Mouse (Mus musculus) cerebellum, postnatal 14 days (tissue): ENCODE data around the gene Fabp6.

Source experiments
- DNase-seq, 2 experiments: peaks; one replicate each; pipeline ENCODE4 v3.0.0; 2021; ENCODE audit warnings: mixed read lengths in 2 of 2

Fabp6 gene

DNA sequence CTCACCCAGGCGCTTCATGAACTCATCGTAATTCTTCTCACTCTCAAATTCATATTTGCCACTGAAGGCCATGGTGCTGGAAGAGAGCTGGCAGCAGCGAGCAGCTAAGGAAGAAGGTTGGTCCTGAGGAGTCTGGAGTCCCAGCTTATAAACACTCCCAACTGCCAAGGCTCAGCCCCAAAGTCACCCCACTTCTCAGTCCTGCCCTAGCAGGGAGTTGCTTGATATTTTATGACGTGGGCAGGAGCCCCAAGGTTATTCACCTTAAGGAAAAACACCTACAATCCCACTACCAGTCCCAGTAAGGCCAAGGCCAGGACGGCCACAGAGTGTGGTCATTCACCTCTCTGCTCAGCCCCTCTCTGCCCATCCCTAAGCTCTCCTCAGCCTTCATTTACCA, at the start of gene Fabp6:
Gene Fabp6, minus strand, starts transcription at position 101 of the 400 bp plus-strand sequence.
- DNase-seq, result no peak

DNA sequence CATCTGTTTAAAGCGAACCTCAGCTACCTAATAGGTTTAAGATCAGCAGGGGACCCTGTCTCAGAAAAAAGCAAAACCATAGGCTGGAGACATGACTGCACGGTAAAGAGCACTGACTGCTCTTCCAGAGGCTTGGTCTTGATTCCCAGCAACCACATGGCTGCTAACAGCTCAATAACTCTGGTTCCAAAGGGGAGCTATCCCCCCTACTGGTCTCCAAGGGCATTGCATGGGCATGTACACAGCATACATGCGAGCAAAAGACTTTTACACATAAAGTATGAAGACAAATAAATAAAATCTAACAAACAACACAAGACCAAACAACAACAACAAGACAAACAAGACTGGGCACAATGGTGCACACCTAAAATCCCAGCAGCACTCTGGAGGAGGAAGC, 43.9 kb upstream of the Fabp6 start:
- peak in 1 of 2 experiments; percentile 20 for DNase-seq

DNA sequence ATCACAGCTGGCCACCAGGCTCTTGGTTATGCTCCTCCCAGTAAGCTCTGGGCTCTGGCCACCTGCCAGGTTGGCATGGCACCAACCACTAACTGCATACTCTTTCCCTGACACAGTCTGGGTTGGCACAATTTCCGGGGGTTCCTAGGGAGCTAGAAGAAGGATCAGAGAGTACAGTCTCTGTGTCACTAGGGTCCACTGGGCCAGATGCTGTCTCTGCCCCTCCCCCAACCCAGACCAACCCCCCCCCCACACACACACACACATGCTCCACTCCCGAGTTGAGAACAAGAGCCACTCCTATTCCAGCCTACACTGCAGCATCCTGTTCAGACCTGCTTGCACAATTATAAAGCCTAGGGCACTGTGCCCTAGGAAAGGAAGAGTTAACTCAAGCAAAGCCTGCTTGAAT, 41.8 kb upstream of the Fabp6 start:
- DNase-seq, result peak; percentile 75 to 90

DNA sequence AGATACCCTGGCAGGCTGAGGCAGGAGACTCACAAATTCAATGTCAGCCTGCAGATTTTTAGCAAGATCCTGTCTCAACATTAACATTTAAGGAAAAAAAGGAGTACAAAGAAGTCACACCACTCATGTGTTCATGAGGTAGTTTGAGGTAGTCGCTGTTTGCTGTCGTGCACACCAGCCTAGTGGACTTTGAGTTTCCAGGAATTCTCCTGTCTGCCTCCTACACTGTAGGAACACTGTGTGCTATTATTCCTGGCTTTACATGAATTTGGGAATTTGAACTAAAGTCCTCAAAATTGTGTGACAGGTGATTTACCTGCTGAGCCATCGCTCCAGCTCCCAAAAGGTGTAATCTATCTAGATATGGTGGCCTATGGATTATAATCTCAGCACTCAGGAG, 37.1 kb upstream of the Fabp6 start:
- DNase-seq, result no peak

DNA sequence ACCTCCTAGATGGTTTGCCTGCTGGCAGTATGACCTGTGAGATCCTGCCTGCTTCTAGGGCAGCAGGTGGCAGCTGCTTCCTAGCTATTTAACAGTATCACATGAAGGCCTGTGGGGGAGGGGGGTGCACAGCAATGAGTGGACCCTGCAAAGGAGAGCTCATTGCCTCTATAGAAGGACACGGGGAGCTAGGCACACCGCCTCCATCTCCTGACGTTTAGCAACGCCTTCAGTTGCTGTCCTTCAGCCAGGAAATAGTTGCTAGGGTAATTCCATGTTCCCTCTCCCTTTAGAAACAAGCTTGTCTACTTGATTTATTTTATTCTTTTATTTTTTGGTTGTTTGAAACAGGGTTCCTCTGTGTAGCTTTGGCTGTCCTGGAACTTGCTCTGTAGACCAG, 35.4 kb upstream of the Fabp6 start:
- DNase-seq, result no peak

DNA sequence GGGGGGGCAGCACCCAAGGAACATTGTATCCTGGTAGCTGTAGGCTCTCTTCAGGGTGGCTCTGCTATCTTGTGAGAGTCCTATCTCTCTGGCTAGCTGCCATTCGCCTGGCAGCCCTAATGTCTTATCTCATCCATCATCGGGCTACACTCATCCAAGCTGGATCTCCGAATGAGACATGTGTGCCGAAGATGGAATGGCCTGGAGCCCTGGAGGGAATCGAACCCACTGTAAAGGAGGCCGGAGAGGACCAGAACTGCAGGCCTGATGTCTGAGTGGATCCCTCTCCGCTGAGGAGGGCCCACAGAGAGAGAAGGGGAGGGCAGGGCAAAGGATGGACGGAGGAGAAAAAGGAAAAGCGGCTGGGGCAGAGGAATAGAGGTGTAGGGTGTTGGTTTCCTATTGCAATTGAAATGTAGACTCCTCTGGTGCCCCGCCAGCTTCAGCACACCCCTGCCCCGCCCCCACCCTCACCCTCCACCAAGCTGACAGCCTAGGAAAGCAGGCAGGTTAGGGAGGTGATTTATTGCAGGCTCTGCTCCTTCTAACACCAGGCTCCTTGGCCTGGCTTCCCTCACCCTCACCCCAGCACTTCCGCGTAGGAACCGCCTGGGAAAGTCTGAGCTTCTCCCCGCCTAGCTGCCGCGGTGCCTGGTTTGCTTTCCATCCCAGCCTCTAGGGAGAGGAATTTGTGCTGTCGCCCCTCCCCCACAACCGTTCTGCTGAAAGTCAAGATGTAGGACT, 32.5 kb upstream of the Fabp6 start:
- peak in 1 of 2 experiments; percentile 65 for DNase-seq

DNA sequence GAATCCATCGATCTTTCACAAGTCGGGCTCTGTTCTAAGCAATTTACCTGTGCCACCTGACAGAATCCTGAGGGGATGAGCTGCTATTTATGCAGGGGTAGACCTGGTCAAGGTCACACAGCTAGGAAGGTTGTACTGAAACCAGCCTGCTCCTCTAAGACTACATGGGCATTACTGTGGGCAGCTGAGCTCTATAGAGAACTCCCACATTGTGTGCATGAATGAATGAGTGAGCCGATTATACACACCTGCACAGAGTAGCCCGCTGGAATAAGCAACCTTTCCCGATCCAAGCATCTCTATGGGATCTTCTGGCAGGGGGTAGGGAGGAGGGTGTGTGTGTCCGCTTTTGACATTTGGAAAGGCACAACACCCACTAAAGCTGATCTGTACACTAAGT, 31.8 kb upstream of the Fabp6 start:
- DNase-seq, result no peak

DNA sequence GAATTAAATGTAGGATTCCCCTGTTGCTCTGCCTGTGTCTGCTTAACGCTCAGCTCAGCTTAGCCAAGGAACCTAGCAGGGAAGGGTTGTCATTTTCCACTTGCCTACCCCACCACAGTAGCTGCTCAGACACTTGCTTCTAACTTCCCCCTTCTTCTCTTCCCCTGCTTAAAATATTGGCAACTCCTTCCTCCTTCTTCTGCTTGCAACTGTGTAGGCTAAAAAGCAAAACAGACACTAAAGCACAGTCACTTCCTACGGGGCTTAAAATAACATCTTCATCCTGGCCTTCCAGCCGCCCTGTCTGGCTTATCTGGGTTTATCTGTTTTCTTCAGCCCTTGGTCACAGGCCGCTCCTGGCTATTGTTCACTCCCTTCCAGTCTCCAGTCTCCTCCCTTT, 31.2 kb upstream of the Fabp6 start:
- DNase-seq, result no peak

DNA sequence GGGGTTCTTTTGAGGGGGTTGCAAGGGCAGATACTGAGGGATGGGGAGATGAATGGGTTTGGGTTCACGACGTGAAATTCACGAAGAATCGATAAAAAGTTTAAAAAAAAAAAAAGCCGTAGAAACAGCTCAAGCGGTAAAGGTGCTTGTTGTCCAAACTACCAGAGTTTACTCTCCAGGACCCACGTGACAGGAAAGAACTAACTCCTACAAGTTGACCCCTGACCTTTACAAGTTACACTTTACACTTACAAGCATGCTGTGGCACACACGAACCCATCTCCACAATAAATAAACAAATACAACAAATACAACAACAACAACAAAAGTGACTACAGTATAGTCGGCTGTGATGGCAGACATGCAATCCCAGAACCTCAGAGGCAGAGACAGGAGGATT, 30.3 kb upstream of the Fabp6 start:
- no peak for DNase-seq

DNA sequence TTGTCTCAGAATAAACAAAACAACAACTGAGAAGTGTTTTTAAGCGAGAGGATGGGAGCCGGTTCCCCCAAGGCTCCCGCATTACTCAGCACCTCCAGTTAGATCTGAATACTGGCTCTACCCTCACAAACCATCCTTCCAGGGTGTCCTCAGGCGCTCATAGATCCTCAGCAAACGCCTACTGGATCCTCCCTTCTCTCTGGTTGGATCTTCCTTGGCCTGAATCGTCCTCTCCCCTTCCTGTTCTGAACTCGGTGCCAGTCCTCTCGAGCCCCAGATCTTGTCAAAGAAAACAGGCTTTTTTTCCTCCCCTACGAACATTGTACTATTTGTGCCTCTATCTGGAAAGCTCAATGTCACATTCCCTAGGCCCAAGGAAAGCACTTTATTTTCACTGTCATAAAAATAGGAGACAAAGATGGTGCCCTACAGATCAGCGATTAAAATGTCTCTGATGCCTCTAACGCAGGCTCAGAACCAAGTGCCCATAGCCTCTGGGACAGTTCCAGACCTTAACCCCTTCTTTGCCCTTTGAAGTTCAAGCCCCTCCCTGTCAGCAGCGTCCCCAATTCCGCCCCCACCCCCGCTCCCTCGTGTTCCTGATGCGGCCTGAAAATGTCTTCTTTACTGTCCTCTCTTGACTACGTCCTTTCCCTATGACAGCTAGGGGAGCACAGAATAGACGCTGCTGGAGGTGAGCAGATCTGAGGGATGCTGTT, 25.7 kb upstream of the Fabp6 start:
- DNase-seq, result peak; percentile 53 to 54

DNA sequence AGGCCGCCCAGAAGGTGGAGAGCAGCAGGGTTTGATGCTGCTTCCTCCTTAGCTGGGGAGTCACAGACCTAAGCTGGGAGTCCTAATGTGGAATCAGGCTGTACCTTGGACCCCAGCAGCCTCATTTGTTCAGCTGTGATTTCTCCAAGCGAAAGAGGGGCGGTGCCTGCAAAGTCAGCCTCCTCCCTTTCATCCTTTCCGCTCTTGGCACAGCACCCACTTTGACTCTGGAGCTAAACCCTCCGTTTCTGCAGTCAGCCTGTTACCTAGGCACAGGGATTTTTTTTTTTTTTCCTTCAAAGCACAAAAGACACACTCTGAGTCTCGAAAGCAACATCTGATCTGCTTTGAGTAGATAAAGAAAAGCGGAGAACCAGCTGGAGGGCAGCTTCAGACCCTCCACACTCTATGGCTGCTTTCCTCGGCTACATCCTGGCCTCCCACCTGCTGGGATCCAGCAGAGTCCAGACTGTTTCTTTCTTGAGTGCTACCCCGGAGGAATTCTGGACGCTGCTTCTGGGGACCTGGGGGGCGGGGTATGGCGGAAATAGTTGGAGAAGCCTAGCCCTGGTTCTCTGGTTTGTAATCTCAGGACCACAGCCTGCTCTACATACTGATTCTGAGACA, 25.1 kb upstream of the Fabp6 start:
- DNase-seq, result peak; percentile 71 to 83

DNA sequence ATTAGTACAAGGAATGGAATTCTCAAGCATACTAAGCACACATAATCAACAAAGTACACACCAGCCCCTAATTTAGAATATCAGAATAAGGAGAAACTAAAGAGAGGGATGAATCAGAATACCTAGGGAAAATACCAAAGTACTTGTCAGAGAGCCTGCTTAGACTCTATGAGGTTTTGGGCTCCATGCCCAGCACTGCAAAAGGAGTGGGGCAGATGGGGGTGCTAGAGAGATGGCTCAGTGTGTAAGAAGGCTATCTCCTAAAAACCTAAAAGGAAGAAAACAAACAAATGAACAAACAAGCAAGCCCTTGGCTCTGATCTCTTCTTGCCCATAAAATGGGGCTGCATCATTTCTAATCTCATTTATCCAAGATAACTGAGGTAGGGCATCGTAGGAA, 23.0 kb upstream of the Fabp6 start:
- DNase-seq, result no peak

DNA sequence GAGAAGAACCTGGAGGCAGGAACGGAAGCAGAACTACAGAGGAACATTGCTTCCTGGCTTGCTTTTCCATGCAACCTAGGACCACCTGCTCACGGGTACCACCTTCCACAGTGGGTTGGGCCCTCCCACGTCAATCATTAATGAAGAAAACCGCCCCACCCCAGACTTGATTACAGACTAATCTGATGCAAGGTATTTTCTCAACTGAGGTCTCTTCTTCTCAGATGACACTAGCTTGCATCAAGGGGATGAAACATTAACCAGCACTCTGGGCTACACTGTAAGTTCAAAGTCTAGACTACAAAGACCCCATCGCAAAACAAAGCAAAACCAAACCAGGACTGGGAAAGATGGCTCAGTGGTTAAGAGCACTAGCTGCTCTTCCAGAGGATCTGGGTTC, 20.4 kb upstream of the Fabp6 start:
- no peak for DNase-seq

DNA sequence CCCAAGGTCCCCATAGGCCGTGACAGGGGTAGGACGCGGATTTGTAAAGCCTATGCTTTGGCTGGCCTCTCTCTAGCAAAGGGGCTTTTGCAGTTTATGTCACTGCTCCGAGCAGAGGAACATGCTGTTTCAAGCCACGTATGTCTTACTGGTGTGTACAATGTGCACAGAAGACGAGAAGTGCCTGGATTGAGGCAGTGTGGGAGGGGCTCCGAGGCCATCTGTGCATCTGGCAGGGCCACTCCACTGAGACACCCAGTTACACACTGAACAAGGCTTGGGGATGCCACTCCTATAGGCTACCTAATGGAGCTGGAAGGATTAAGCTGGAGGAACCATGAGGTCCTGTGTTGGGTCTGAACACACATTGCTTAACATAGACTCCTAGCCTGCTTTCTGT, 17.1 kb upstream of the Fabp6 start:
- peak; percentile 45 to 70 for DNase-seq

DNA sequence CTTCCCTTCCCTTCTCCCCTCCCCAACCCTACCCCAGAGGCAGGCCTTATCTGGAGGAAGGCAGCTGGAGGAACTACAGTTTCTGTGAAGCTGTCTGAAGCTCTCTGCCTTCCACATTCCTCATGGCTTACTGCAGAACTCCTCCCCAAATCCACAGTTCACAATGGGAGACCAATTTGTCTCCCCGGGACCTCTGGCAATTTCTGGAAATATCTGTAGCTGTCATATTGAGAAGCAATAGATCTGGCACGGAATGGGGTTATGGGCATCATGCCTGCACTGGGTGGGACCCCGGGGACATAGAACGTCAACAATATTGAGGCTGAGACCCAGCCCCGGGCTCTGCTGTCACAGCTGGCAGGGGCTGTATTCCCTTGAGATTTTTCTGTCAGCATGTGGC, 16.6 kb upstream of the Fabp6 start:
- DNase-seq, result peak; percentile 45 to 53

DNA sequence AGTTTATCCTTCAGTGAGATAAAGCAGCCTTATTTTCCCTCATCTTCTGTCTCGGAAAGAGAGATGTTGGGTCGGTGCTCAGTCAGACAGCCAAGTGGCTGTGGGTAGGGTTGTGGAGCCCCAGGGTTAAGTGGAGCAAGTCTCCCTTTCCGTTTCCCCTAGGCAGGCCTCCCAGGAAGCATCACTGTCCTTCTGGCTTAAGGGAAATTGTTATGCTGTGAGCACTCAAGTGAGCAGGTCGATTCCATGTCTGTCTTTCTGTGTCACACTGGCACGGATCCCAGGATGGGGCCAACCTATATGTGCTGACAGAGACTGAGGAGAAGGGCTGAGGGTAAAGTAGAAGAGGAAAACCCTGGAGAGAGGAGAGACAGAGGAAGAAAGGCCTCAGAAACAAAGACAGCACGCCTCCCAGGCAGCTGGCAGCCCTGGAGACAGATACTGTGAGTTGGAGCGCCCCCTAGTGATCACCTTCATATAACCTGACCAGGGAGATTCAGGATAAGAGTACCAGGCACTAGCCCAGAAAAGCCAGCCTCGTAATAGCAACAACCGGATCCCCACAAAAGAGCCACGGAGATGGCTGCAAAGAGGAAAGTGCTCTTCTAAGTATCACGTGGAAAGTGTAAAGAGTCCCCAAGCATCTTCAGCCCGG, 11.6 kb upstream of the Fabp6 start:
- DNase-seq, result peak; percentile 91 to 96

DNA sequence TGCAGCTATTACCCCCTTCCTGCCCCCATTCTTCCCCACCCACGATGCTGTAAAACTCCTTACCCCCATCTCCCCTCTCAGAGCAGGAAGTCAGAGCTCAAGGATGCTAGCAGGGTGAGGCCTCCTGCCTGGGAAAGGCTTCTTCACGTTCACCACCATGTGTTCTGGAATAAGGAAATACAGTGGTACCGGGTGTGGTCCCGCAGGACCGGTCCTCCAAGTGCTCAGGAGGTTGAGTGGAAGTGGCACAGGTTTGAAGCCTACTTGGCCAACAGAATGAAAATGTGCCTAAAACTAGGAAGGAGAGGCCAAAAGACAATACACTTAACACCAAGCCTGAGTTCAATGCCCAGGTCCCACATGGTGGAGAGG, 9.3 kb upstream of the Fabp6 start:
- DNase-seq, result no peak

DNA sequence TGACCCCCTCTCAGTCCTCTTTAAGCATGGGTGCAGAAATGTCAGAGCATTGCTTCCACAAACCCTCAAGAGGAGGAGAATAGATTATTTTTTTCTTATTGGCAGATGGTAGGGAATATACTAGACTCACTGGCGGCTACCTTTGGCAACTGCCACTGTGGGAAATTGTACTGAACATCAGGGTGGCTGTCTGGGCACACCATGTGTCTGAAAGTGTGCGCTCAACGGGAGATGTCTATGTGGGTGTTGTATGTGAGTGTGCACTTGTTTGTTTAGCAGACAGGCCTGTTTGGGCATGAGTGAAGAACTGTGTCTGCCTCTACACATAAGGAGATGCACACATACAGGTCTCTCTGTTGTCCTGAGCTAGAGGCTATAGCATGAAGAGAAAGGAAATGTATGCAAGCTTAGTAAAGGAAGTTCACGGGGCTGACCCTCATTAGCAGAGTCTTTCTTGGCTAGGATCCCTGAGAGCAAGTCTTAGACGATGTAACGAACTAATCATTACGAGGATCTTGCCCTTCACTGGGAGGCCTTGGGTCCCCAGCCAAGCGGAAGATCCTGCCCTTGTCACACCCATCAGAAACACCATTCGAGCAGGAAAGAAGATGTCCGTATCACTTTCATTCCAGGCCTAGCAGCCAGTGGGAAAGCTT, 8.8 kb upstream of the Fabp6 start:
- DNase-seq, result no peak

DNA sequence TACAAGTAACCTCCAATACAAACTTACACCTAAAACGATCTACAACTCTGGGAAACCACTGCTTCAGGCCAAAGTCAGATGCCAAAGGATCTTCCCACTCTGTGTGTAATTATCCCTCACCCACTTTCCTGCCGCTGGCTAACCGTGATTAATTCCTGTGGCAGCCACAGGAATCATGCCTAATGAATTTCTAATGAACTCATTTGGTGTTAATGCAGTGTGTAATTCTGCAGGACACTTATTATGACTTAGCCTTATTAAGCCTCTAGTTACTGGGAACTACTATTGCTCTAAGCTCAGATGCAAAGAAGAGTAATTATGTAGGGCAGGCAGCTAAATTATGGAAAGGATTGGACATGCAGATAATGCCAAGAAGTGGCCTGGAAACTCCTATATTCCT, 7.1 kb upstream of the Fabp6 start:
- DNase-seq, result no peak

DNA sequence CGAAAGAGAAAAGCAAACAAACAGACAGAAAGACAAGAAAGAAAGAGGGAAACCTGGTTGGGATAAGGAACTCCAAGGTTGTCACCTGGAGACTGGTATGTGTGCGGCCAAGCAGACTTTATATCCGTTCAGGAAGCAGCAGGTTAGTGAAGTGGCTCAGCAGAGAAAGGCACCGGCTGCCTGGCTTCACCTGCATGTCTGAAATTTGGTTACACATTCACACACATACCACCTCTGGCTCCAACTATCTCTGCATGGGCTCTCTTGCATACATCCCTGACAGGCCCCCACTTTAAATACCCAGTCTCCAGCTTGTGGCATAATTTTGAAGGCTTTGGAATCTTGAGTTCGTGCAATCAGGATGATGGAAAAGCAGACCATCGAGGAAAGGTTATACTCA, 4.5 kb upstream of the Fabp6 start:
- DNase-seq, result no peak

DNA sequence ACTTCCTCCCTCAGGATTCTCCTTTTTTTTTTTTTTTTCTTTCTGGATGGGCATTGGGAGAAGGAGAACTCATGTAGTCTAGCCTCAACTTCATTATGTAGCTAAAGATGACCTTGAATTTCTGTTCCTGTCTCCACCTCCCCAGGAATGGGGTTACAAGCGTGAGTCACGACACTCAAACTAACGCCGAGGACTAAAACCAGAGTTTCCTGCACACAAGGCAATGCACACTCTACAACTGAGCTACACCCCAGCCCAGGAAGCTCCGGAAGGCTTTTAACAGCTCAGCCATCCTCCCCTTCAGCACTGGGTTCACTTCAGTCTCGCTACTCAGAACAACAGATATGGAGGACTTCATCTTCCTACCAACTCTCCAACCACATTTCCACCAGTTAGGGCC, 3.6 kb upstream of the Fabp6 start:
- DNase-seq, result no peak

DNA sequence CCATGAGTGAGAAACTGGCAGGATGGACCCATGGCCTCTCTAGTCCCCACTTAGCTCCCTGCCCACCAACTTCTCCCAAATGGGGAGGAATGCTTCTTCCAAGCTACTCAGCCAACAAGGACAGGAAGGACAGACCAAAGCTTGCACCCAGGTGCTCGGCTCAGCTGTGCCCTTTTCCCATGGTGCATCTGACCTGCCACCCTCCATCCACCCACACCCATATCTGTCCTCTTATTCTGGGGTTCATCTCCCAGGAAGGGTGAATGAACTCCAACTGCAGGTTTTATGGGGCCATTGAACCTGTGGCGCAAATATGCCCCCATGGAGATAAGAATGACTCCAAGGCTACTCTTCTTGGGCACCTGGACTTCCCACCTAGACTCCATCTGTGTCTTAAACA, 2.9 kb upstream of the Fabp6 start:
- no peak for DNase-seq

DNA sequence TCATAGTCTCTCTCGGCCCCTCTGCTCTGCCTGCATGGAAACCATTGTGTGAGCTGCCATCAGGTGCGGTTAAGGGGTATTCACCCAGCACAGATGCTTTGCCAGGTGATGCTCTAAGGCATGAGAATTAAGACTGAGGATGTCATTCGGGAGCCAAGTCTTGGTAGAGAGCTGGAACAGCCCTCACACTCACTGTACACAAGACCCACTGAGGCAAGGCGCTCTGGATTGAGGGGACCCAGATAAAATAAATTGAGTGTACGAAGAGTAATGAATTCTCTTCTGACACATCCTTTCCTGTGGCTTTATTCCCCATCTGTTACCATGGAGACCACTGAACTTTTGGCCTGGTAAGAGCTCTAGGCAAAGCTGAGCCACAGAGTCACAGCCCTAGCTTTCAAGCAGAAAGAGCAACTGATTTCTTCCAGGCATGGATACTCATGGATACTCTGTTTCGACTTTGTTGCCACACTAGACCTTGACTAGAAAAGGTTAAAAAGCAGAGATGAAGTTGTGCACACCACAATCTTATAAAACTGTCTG, 11.7 kb downstream of the Fabp6 start:
- no peak for DNase-seq
